Mouse (Mus musculus) frontal cortex, postnatal 25 days (tissue): ENCODE data around the gene Btbd17.
A peak's percentile ranks its signal among the peaks of the same experiment; 100 is the strongest.

Source experiments
- DNase-seq, 2 experiments: peaks; one replicate each; pipeline ENCODE4 v3.0.0; 2022; ENCODE audit warnings: low spot score in 2 of 2

Gene Btbd17

GRCm38 (mm10) chr11:114802540-114803267 is 7.0 kb upstream of the Btbd17 start:
- DNase-seq = no peak

GRCm38 (mm10) chr11:114801906-114802305 is 6.2 kb upstream of the Btbd17 start:
- DNase-seq = no peak

- no peak for DNase-seq
Observed at GRCm38 (mm10) chr11:114798624-114799023, 2.9 kb upstream of the Btbd17 start, which contains the start of gene Gpr142. Gene Gpr142, plus strand, starts transcription at chr11:114798924.

- DNase-seq = no peak
Observed at GRCm38 (mm10) chr11:114797981-114798380, 2.2 kb upstream of the Btbd17 start.

- DNase-seq = no peak
Observed at GRCm38 (mm10) chr11:114797176-114797575, 1.4 kb upstream of the Btbd17 start.

- DNase-seq = peak; percentile 82 to 86
Observed at GRCm38 (mm10) chr11:114795231-114795746, 456 bp downstream of the Btbd17 start.

- no peak for DNase-seq
Observed at GRCm38 (mm10) chr11:114794691-114795090, 1.1 kb downstream of the Btbd17 start.

GRCm38 (mm10) chr11:114793868-114794545 is 1.7 kb downstream of the Btbd17 start:
- DNase-seq = no peak

- no peak for DNase-seq
Observed at GRCm38 (mm10) chr11:114792931-114793494, 2.7 kb downstream of the Btbd17 start.

GRCm38 (mm10) chr11:114791891-114792411 is 3.8 kb downstream of the Btbd17 start:
- peak in 1 of 2 experiments; percentile 38 for DNase-seq

GRCm38 (mm10) chr11:114791351-114791889 is 4.3 kb downstream of the Btbd17 start:
- no peak for DNase-seq

- DNase-seq = no peak
Observed at GRCm38 (mm10) chr11:114790841-114791240, 4.9 kb downstream of the Btbd17 start.

- no peak for DNase-seq
Observed at GRCm38 (mm10) chr11:114790171-114790570, 5.6 kb downstream of the Btbd17 start.

GRCm38 (mm10) chr11:114789716-114790115 is 6.0 kb downstream of the Btbd17 start:
- no peak for DNase-seq

GRCm38 (mm10) chr11:114789061-114789714 is 6.6 kb downstream of the Btbd17 start:
- DNase-seq = peak; percentile 68 to 74

- DNase-seq = no peak
Observed at GRCm38 (mm10) chr11:114787611-114788010, 8.1 kb downstream of the Btbd17 start.

GRCm38 (mm10) chr11:114786326-114786725 is 9.4 kb downstream of the Btbd17 start:
- peak in 1 of 2 experiments; percentile 47 for DNase-seq

GRCm38 (mm10) chr11:114785892-114786291 is 9.9 kb downstream of the Btbd17 start:
- no peak for DNase-seq

- no peak for DNase-seq
Observed at GRCm38 (mm10) chr11:114780076-114780475, 15.7 kb downstream of the Btbd17 start.

GRCm38 (mm10) chr11:114771896-114772295 is 23.8 kb downstream of the Btbd17 start:
- DNase-seq = no peak

- DNase-seq = no peak
Observed at GRCm38 (mm10) chr11:114769911-114770310, 25.8 kb downstream of the Btbd17 start.
